Mouse (Mus musculus): ENCODE measurements at regions not wholly inside any gene's neighbourhood (a gene's known extent, or its start where the extent isn't known, plus 50 kb on each side); places are given as distances from the start of the nearest gene placed in this dataset.
A peak's percentile ranks its signal among the peaks of the same experiment; 100 is the strongest.
"Not testable (repeated sequence)": the region's sequence is repeated elsewhere in the genome, so short reads cannot be mapped to it uniquely, and the experiment has no call there.

DNA sequence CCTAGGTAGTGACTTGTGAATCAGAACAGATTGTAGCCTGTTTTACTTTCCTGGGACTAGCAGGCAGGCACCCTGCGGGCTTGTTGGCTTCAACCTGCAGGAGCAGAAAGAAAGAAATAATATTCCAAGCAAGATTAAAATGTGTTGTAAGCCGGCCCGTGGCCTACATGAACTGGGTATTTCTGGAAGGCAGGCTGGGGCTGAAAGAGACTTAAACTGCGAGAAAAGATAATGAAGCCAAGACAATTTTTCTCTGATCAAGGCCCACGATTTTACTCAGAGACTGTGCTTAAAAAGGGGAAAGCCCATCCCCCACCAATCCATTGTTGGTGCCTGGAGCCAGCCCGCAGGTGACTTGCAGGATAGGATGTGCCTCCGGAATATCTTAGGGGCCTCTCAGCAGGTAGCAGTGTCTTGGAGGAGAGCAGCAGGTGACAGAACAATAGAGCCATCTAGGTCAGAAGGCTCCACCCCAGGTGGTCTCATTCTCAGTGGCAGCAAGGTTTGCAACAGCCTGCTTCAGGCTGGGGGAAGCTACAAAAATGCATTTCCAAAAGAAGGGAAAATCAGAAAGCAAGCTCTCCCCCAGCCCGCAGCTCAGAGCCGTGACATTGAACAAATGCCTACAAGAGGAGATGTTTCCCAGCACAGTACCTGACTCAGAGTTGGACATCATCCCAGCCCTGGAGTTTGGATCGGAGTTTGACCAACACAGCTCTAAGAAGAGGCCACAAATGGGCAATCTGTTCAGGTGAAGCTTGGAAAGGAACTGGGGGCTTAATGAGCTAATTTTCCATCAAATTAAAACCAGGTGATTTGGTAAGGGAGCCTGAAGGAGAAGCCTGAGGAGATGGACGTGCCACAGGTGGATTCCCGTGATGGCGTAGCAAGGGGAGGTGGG is 121.4 kb upstream of the Slc1a3 start:
- peak; percentile 87 for DNase-seq

DNA sequence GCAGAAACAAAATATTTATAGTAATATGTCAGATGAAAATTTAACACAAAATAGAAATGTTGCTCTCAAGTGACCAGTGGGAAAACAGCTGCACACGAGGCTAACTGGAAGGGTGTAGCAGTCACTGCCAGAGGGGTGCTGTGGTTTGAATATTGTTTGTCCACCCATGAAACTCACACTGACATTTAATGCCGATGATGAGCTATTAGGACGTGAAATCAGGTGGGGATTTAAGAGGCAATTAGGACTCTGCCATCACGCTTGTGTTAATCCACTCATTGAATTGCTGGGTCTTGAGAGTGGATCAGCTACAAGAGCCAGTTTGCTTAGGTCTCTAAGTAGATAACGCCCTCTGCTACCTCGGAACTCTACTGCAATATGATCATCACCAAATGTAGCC is 114.3 kb upstream of the Slc1a3 start:
- DNase-seq = no peak

- DNase-seq = not testable (repeated sequence)
These were observed 112.2 kb upstream of the Slc1a3 start for GRCm38 (mm10) chr15:8822795-8823194.

DNA sequence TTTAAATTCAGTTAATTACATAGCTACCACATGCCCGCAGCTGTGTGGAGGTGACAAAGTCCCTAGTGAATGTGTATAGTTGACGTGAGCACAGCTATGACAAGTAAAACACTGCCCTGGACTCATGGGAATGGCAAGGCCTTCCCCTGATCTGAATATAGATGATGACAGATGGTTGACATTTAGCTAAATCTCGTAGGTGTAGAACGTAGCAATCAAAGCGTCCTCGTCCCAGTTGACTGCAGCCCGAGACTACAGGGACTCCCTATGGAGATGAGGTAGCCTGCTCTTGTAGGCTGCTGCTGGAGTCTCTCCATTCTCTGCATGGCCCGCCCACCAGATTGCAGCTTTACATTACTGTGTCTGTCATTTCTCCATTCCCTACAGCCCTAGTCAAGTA is 107.0 kb upstream of the Slc1a3 start:
- no peak for DNase-seq

DNA sequence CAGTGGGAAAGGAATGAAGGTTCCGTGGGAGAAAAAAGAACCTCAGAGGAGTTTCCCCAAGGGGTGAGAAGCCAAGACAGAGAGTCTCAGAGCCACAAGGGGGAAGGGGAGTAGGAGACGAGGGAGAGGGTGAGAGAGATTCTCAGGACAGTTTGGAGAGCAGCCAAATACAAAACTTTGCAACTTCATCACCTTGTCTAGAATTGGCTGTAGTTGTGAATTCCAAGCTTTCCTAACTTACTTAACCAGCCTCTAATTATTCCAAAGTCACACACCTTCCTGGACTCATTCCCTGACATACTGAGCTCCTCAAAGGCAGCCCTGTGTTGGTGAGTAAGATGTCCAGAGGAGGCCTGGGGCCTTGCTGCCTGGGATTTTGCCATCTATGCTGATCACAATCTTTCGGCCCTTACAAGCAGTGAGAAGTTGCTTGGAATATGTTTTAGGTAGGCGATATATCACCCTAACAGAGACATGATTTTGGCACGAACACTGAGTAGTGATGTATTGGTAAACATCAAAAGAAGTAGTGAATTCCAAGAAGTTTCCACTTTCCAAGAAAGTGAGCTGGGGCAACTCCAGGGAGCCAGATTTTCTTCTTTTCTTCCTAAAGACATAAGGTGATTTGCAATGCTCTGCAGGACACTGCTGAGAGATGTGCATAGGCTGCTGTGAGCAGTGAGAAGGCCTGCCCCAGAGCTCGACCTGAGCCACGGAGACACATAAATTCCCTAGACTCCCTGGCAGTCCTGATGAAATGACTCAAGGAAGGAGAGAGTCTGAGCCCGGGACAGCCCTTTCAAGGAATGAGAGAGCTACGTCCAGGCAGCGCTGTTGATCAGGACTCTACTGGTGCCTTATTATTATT is 106.2 kb upstream of the Slc1a3 start:
- no peak for DNase-seq

- DNase-seq = no peak
These were observed 105.4 kb upstream of the Slc1a3 start for GRCm38 (mm10) chr15:8815958-8816357.

- no peak for DNase-seq
These were observed 104.7 kb upstream of the Slc1a3 start for GRCm38 (mm10) chr15:8815277-8815676.

DNA sequence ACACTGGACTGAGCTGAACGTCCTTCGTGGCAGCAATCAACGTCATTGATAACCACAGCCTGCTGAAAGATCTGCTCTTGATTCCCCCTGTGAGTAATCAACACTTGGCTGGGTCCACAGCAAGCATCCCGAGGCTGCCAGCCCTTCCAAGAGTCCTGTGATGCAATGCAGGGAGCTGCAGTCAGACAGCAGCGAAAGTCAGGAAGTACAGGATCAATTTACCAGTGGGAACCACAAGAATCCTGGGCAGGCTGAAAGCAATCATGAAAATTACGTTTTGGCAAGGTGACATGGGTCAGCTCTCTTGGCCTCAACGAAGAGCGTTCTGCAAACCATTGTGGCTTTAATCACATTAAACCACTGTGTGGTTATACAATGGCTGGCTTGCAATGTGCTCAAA is 95.8 kb upstream of the Slc1a3 start:
- DNase-seq = no peak

DNA sequence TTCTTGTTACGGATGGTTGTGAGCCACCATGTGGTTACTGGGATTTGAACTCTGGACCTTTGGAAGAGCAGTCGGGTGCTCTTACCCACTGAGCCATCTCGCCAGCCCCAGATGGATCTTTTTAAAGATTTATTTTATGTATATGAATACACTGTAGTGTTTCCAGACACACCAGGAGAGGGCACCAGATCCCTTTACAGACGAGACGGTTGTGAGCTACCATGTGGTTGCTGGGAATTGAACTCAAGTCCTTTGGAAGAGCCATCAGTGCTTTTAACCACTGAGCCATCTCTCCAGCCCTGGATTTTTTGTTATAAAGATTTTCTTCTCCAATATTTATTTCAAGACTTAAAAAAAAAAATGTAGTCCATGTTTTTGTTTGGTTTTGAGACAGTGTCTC is 95.0 kb upstream of the Slc1a3 start:
- not testable (repeated sequence) for DNase-seq

- DNase-seq = no peak
These were observed 91.5 kb upstream of the Slc1a3 start for GRCm38 (mm10) chr15:8802058-8802457.

- no peak for DNase-seq
These were observed 86.5 kb upstream of the Slc1a3 start for GRCm38 (mm10) chr15:8797015-8797414.

GRCm38 (mm10) chr15:8792106-8792505 is 81.5 kb upstream of the Slc1a3 start:
- peak; percentile 94 for DNase-seq

DNA sequence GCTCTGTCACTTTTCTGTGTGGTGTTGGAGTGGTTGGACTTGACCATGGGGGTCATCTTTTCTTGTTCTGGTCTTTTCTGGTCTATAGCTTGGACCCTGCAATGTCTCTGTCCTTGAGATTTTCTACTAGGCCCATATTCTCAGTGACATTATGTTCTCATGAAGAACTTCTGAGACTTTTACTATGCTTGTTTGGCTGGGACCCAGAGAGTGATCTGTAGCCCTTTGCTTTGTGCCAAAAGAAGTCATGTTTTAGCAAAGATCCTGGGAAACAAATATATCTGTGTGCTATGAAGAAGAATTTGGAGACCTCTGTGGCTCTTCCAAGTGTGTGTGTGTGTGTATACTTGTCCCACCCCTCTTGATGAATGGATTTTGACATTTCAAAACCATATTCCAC is 79.4 kb upstream of the Slc1a3 start:
- no peak for DNase-seq

GRCm38 (mm10) chr15:8789000-8789399 is 78.4 kb upstream of the Slc1a3 start:
- DNase-seq = no peak

DNA sequence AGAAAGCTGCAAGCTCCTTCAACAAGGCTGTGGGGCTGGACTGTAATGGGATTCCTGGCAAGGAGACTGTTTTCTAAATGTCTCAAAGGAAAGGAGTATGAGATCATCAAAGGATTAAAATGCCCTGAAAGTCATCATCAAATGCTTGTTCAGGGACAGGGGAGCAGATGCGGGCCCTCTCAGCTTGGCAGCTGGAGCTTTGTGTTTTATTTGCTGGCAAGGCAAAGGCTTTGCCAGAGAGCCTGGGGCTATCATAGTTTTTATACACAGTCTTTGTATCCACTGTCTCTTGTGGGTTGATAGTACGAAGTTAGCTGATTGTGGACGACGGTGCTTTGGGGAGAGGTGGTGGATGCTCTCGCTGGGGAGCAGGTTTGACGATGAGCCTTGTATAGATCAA is 75.0 kb upstream of the Slc1a3 start:
- no peak for DNase-seq

DNA sequence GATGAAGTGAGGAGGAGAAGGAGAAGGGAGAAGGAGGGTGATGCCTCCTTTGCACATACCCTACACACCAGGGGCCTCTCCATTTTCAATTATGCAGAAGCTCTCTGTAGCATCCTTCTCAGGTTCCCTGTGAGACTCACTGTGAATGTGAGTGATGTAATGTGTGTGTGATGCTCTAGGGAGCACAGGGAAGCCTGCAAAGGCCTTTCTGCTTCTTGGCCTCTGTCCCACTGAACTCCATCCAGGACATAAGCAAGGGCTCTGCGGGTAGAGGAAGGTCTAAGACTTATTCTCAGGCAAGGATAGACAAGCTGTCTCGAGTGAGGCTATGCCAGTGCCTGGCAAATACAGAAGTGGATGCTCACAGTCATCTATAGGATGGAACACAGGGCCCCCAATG is 73.0 kb upstream of the Slc1a3 start:
- no peak for DNase-seq

DNA sequence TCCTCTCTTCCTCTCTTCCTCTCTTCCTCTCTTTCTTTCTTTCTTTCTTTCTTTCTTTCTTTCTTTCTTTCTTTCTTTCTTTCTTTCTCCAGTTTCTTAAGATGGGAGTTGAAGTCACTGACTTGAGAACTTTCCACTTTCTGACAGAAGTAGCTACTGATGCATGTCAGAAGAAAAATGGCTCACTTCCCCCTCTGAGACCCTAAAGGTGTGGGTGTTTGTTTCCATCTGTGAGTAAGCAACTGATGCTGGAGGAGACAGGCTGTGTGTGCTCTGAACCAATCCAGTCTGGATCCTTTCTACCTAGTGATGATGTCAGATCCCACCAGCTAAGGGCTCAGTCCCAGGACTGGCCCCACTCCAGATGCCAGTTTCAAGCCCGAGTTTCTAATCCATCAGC is 72.5 kb upstream of the Slc1a3 start:
- no peak for DNase-seq

DNA sequence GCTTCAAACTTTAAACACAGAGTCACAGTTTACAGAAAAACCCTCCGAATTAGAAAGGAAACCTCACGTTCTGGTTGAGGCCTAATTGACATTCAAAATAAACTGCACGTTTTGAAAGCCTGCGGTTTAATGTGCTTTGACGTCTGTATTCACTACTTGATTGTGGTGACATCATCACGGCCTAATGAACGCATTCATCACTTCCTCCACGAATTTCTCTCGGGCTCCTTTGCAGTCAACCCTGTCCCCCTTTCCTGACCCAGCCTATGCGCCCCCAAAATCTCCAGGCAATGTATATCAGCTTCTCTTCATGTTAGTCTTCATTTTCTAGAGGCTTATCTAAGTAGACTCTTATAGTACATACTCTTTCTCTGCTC is 71.6 kb upstream of the Slc1a3 start:
- no peak for DNase-seq

- no peak for DNase-seq
These were observed 70.9 kb upstream of the Slc1a3 start for GRCm38 (mm10) chr15:8781159-8782130.

DNA sequence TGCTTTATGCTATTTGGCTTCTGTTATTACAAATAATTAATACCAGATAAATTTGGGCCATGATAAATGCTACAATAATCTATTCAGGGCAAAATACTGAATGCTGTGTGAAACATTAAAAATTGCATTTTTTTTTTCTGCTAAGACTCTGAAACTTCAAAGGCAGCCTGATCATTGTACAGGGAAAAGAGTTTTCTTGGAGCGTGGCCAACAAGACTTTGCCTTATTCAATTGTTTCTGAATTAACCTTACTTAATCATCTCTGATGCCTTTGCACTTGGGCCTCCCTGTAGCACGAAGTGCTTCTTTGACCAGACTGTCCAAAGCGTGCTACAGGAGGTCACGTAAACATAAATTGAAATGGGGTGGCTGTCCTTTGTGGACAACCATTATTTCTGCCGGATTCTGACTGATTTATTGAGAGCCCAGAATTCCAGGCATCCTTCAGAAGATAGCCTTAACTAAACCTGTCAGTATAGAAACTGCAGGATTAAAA is 69.9 kb upstream of the Slc1a3 start:
- no peak for DNase-seq

- DNase-seq = no peak
These were observed 57.3 kb upstream of the Slc1a3 start for GRCm38 (mm10) chr15:8767624-8768571.
